Mouse (Mus musculus): Measurements from ENCODE around the gene Flt3l. TPM values are rescaled to one million over a fixed set of nuclear protein-coding genes. Genes with fewer than 3 reads are reported as not detected.

Gene Flt3l
- total RNA-seq, 2 experiments from 2014 or later, result 2.4 to 3.2 TPM

- intact Hi-C loops (cut with DNase I), result no loop called here
- DNase-seq (ENCODE audit: low spot score in 2 of 2), result no peak
Observed at GRCm38 (mm10) chr7:45090251-45090977, 45.8 kb downstream of the Flt3l start.

DNA sequence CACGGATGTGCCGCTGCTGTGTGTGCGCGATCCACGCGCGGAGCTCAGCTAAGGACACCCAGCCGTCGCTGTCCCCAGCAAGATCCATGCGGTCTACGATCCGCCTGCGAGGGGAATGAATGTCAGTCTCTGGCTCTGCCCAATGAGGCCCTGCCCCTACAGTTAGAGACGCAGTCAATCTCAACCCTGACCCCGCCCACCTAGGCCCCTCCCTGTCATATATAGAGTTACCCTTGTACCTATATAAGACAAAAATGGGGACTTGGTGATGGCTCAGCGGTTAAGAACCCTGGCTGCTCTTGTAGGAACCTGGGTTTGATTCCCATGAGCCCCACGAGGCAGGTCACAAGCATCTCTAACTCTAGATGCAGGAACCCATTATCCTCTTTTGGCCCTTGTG lies 47.6 kb downstream of the Flt3l start:
- intact Hi-C loops (cut with DNase I), result loop anchor here (10.0 kb wide), 1 partner anchor 206 kb away; no protein-coding TSS in a partner anchor
- DNase-seq (ENCODE audit: low spot score in 2 of 2), result no peak

- DNase-seq (ENCODE audit: low spot score in 2 of 2), result no peak
- intact Hi-C loops (cut with DNase I), result loop anchor here (10.0 kb wide), 1 partner anchor 209 kb away; no protein-coding TSS in a partner anchor
Observed at GRCm38 (mm10) chr7:45086084-45086483, 50.1 kb downstream of the Flt3l start.

GRCm38 (mm10) chr7:45083300-45083890 lies 52.8 kb downstream of the Flt3l start:
- no peak for DNase-seq (ENCODE audit: low spot score in 2 of 2)
- intact Hi-C loops (cut with DNase I), result loop anchor here (5.0 to 10.0 kb wide), 2 partner anchors 39 to 211 kb away; partner anchors contain the start of gene Rps11

GRCm38 (mm10) chr7:45082401-45083299 lies 53.6 kb downstream of the Flt3l start:
- intact Hi-C loops (cut with DNase I), result loop anchor here (5.0 to 10.0 kb wide), 2 partner anchors 40 to 212 kb away; partner anchors contain the start of gene Rps11
- DNase-seq (ENCODE audit: low spot score in 2 of 2), result no peak

GRCm38 (mm10) chr7:45081016-45081415 lies 55.2 kb downstream of the Flt3l start:
- intact Hi-C loops (cut with DNase I), result loop anchor here (5.0 to 10.0 kb wide), 2 partner anchors 41 to 214 kb away; partner anchors contain the start of gene Rps11
- DNase-seq (ENCODE audit: low spot score in 2 of 2), result no peak

DNA sequence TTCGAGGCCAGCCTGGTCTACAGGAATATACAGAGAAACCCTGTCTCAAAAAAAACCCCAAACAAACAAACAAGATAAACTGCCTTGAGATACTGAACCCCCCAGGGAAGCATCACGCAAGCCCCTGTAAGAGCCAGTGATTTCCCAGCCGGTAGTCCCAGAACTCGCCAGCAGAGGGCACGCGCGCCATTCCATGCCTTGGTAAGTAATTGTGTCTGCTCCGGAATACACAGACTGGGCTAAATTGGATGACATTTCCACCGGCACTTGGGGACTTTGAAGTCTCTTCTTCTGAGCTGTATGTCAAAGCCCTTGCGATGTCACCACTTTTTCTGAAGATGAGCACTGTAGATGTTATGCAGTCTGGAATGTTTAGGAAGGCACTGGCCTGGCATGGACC lies 56.4 kb downstream of the Flt3l start:
- peak; percentile 92 to 95 for DNase-seq (ENCODE audit: low spot score in 2 of 2)
- intact Hi-C loops (cut with DNase I), result loop anchor here (2.0 to 10.0 kb wide), 3 partner anchors 42 to 215 kb away; partner anchors contain the start of genes Flt3l, Gm45713 and Rps11

Small RNAs within 50 kb of the gene (microRNA-seq; reads per million reads assigned to microRNA genes)
- gene Mir150, result 897 to 1,153 reads per million in 2 experiments
- 16.1 to 16.2 reads per million in 2 experiments for gene Mir5121
- gene Mir7055, result 4.0 to 4.5 reads per million in 2 experiments

Other genes starting within 250 kb of the Flt3l start
- 100 to 1,000 TPM in 1 of 2 experiments, 10 to 100 TPM in 1; 92.5 to 103 TPM for gene Med25, start 243.7 kb downstream of the Flt3l start, total RNA-seq (2021)
- gene Fuz, start 240.4 kb downstream of the Flt3l start, total RNA-seq (2021), result 10 to 100 TPM; 20.4 to 22.9 TPM
- gene Ap2a1, start 206.9 kb downstream of the Flt3l start, total RNA-seq (2021), result 100 to 1,000 TPM; 381 to 392 TPM
- 1 to 10 TPM; 2.6 to 2.8 TPM for gene Tsks, start 193.2 kb downstream of the Flt3l start, total RNA-seq (2021)
- 100 to 1,000 TPM in 1 of 2 experiments, 10 to 100 TPM in 1; 97.4 to 101 TPM for gene Cpt1c, start 161.6 kb downstream of the Flt3l start, total RNA-seq (2021)
- 100 to 1,000 TPM; 166 to 183 TPM for gene Prmt1, start 149.9 kb downstream of the Flt3l start, total RNA-seq (2021)
- gene Irf3, start 138.8 kb downstream of the Flt3l start, total RNA-seq (2021), result 10 to 100 TPM; 26.7 to 30.4 TPM
- gene Bcl2l12, start 137.7 kb downstream of the Flt3l start, total RNA-seq (2021), result 1 to 10 TPM; 2.7 to 3.3 TPM
- 100 to 1,000 TPM; 153 to 162 TPM for gene Scaf1, start 120.1 kb downstream of the Flt3l start, total RNA-seq (2021)
- gene Rras, start 118.5 kb downstream of the Flt3l start, total RNA-seq (2021), result 10 to 100 TPM; 11.4 to 13.0 TPM
- 10 to 100 TPM; 61.4 to 65.7 TPM for gene Prr12, start 83.6 kb downstream of the Flt3l start, total RNA-seq (2021)
- 10 to 100 TPM; 52.4 to 54.1 TPM for gene Nosip, start 74.0 kb downstream of the Flt3l start, total RNA-seq (2021)
- 1 to 10 TPM; 6.6 to 7.1 TPM for gene Prrg2, start 73.8 kb downstream of the Flt3l start, total RNA-seq (2021)
- 1 to 10 TPM; 7.5 to 7.8 TPM for gene Rcn3, start 44.2 kb downstream of the Flt3l start, total RNA-seq (2021)
- gene Fcgrt, start 32.6 kb downstream of the Flt3l start, total RNA-seq (2021), result 10 to 100 TPM; 21.0 to 22.8 TPM
- 100 to 1,000 TPM; 402 to 406 TPM for gene Rps11, start 12.0 kb downstream of the Flt3l start, total RNA-seq (2021)
- 100 to 1,000 TPM; 608 to 639 TPM for gene Rpl13a, start 7.7 kb downstream of the Flt3l start, total RNA-seq (2021)
- gene Gm45713, start 201 bp downstream of the Flt3l start, total RNA-seq (2021), result not detected
- 10 to 100 TPM; 46.9 to 48.4 TPM for gene Pih1d1, start 17.9 kb upstream of the Flt3l start, total RNA-seq (2021)
- gene Aldh16a1, start 18.2 kb upstream of the Flt3l start, total RNA-seq (2021), result 10 to 100 TPM; 10.7 to 13.5 TPM
- gene Slc17a7, start 27.5 kb upstream of the Flt3l start, total RNA-seq (2021), result 1,000 to 10,000 TPM; 1,570 to 1,628 TPM
- under 1 TPM in 1 of 2 experiments, not detected in 1; 0.18 TPM for gene Gfy, start 43.1 kb upstream of the Flt3l start, total RNA-seq (2021)
- not detected for gene Pth2, start 44.6 kb upstream of the Flt3l start, total RNA-seq (2021)
- gene Ccdc155, start 68.5 kb upstream of the Flt3l start, total RNA-seq (2021), result 1 to 10 TPM; 3.0 to 3.5 TPM
- 10 to 100 TPM; 13.7 to 17.3 TPM for gene Dkkl1, start 75.7 kb upstream of the Flt3l start, total RNA-seq (2021)
- 1 to 10 TPM; 5.6 to 6.1 TPM for gene Tead2, start 79.3 kb upstream of the Flt3l start, total RNA-seq (2021)
- 1 to 10 TPM; 3.4 to 4.0 TPM for gene Cd37, start 102.7 kb upstream of the Flt3l start, total RNA-seq (2021)
- 1 to 10 TPM in 1 of 2 experiments, under 1 TPM in 1; 0.97 to 1.1 TPM for gene Slc6a16, start 104.7 kb upstream of the Flt3l start, total RNA-seq (2021)
- gene Slc6a21, start 141.1 kb upstream of the Flt3l start, total RNA-seq (2021), result under 1 TPM; 0.40 to 0.59 TPM
- 10 to 100 TPM; 19.5 to 21.3 TPM for gene Trpm4, start 197.3 kb upstream of the Flt3l start, total RNA-seq (2021)
- gene Hrc, start 198.9 kb upstream of the Flt3l start, total RNA-seq (2021), result 1 to 10 TPM in 1 of 2 experiments, under 1 TPM in 1; 0.99 to 1.2 TPM
- gene Ppfia3, start 230.6 kb upstream of the Flt3l start, total RNA-seq (2021), result 100 to 1,000 TPM; 159 to 168 TPM
- 100 to 1,000 TPM; 198 to 216 TPM for gene Lin7b, start 234.2 kb upstream of the Flt3l start, total RNA-seq (2021)